Mouse (Mus musculus) liver, postnatal 0 days (tissue): ENCODE data around the gene Camta1.

Experiments
- CTCF ChIP-seq: sonication (generic); IDR thresholded peaks from 2 replicates; pipeline ENCODE4 v1.5.1; 2016; ENCODE audit warnings: antibody characterized with exemption, low read depth
- EP300 ChIP-seq: IDR thresholded peaks from 2 replicates; pipeline ENCODE4 v1.6.1; 2016; ENCODE audit warnings: antibody characterized with exemption, low read depth, mild to moderate bottlenecking

DNA sequence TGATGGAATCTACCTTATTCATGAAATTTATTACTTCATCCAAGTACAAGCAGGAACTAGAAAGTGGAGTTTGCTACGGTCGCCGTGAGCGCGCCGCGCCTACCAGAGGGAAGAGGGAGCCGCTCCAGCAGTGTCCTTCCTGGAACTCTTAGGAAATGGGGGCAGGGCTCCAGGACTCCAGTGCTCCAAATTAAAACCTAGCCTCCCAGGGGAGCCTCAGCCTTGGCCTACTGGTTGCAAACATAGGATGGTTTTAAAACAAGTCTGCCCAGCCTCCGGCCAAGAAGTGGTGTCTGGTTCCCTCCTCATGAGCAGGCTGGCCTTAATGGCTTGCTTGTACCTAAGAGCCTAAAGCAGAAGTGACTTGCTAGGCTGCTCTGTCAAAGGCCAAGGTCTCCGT, 108.4 kb downstream of the Camta1 start:
- TF ChIP-seq CTCF (no peak), EP300 (no peak)
